Mouse (Mus musculus) embryo, embryonic 11.5 days (tissue): ENCODE results near the gene Gm20425.

Source experiments
- DNase-seq: peaks from one replicate; pipeline ENCODE4 v3.0.0-alpha.2; 2012; ENCODE audit warnings: low read depth, low spot score

Gm20425 gene

GRCm38 (mm10) chr9:103225464-103225863 lies 4.6 kb downstream of the Gm20425 start:
- DNase-seq = no peak

DNA sequence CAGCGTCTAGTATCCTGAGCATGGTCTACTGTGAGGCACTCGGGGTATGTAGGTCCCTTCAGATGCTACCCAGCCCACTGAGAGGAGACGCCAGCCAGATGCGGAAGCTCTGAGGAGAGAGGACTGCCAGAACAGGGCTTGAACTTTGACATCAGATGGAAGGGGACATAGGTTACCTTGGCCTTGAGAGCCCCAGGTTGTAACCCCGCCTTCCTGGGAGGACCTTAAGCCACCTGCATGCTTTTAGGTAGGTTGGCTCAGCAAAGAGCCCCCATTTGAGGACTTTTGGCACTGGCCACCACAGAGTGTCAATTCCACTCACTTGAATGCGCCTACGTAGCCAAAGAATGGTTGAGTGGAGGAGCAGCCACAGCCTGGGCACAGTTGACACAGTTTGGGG lies 5.4 kb downstream of the Gm20425 start:
- DNase-seq = no peak

DNA sequence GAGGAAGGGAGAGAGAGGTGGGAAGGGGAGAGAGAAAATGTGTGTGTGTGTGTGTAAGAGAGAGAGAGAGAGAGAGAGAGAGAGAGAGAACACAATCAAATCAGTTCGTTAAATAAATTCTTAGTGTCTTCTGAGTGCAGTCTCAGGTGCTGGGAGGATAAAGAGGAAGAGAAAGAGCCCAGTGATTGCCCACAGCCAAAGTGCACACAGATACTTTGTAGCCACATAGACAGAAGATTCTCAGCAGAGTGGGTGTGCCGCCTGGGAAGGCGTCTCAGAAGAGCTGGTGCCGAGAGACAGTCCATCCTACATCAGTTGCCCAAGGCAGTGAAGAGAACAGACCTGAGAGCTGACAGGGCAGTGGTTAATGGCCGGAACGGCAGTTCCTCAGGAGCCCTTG lies 15.8 kb downstream of the Gm20425 start:
- DNase-seq = no peak

DNA sequence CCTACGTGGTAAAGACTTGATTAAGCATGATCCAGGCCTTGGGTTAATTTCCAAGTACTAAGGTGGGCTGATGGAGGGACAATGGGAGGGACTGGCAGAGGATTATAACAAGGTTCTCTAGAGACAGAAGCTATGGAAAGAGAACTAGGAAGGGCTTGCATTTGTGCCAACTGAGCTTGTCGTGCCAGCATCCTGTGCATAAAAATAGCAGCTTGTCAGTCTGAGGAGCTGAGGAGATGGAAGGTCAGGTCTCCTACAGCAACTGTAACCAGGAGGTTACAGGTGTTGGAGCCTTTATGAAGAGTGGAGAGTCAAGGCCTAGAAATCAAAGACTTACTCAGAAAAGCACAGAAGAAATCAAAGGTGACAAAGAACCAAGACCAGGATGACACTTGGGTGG lies 16.5 kb downstream of the Gm20425 start:
- no peak for DNase-seq

DNA sequence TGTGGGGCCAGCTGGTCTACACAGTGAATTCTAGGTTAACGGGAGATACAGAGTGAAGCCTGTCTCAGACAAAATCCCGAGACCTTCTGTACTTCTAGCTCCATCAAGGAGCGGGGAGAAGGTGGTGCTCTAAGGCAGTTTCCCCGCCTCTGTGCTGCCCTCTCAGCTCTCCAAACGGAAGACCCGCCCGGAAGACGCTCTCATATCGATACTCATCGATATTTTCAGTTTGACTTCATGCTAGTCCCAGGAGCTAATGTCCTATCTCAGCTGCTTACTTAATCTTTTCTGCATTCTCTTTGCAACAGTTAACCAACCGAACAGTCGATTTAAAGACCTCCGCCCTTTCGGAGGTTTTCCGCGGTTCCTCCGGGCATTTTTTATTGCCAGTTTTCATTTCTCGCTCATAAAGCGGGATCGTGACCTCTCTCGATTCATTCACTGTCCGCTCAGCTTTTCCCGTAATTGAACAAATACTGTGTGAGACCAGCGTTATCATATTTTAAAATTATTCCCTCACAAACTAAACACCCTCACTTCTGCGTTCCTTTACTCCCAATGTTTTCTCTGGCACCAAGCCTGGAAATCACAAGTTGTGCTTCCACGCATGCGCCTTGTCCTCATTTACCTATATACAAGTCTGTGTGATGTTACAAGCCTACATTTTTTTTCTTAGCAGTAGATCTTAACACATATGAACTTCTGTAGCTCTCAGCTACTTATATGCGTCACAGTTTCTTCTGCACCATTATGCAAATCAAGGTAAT lies 17.3 kb downstream of the Gm20425 start:
- DNase-seq = no peak

DNA sequence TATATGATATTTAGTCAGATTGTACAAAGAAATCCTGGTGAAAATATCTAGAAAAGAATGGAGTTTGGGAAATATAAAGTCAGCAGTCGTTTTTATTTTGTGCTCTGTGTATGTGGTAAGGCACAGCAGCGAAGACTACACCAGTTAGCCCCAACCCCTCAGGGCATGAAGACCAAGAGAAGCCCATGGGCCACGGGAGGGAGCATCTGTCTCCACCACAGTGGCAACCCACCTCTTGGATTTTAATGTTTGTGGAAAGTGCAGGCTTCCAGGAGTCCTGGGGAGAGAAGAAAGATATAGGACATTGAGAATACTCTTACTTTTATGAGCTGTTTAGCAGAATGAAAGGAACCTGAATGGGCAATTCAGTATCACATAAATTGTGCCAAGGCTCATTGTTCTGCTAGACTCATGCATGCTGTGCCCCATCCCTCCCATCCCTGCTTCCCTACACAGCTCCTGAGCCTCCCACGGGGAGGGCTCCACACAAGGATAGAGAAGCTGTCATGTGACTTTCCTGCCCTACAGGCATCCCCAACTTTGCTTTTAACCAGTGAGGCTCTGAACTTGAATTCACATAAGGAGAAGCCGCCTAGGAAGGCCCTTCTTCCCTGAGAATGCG lies 21.2 kb downstream of the Gm20425 start:
- no peak for DNase-seq

GRCm38 (mm10) chr9:103207846-103208245 lies 22.3 kb downstream of the Gm20425 start:
- DNase-seq = peak; percentile 68

GRCm38 (mm10) chr9:103205786-103206185 lies 24.3 kb downstream of the Gm20425 start:
- DNase-seq = no peak

DNA sequence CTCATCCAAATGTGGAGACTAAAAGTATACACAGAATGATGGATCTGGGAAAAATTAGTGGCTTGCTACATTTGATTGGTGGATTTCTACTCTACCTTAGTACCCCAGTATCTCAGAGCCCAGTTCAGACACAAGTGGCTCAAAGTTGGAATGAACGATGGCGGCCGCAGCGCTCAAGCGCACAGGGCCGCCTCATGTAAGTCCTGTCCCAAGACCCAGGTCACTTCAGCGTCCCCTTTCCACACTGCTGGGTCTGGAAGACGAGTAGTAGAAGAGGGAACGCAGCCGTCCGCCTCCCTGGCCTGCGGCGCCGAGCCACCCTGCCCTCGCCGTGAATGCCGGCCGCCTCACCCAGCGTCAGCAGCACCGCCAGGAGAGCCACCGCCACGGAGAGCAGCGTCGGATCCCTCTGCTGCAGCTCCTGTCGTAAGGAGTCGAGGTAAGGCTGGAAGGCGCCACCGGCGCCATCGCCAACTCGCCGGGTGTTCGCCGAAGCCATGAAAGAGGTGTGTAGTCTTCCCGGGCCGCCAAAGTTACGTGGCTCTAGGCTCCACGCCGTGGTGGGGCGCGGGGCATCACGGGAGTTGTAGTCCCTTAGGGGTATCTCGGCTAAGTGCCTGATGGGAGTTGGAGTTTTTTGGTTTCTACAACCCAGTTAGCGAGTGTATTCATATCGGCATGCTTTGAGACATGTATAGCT lies 28.4 kb downstream of the Gm20425 start, which contains the start of gene Srprb:
Gene Srprb (minus strand): TSS at position 577 of the 700 bp plus-strand sequence.
- DNase-seq = peak; percentile 83

GRCm38 (mm10) chr9:103188416-103188815 lies 41.7 kb downstream of the Gm20425 start:
- DNase-seq = no peak

DNA sequence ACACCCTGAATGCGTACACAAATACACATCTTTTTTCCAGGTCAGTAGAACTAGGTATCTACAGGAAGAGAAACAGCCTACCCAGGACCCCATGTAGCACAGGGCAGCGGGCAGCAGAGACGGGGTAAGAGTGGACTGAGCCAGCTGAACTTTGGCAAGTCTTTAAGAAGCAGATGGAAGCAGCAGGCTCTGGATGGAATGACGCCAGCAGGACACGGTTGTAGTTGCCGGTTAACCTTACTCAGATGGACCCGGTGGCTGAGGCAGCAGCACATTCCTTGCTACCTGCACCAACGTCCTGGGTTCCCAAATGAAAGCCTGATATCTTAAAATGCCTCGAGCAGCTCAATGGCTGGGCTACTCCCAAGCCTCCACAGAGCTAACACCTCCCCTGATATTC lies 43.4 kb downstream of the Gm20425 start:
- no peak for DNase-seq

DNA sequence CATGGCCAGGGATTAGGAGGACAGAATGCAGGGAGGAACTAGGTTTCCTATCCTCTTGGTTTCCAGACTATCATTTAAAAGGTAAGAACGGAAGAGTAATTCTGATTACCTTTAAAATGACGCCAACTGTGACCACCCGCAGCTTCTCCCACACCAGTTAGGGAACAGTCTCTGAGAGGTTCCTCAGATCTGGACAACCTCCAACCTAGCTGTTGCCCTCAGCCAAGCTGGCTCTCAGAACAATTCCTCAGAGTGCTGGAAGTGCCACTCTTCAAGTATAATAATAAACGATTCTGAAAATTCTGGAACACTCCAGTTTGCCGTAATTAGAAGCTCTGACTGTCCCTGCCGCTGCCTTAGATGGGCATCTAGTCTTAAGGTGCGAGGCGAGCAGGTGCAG lies 44.2 kb downstream of the Gm20425 start:
- DNase-seq = no peak

- DNase-seq = no peak
Observed at GRCm38 (mm10) chr9:103184855-103185254, 45.3 kb downstream of the Gm20425 start.

- no peak for DNase-seq
Observed at GRCm38 (mm10) chr9:103181886-103182285, 48.2 kb downstream of the Gm20425 start.

- DNase-seq = peak; percentile 75
Observed at GRCm38 (mm10) chr9:103180807-103181565, 49.1 kb downstream of the Gm20425 start.

DNA sequence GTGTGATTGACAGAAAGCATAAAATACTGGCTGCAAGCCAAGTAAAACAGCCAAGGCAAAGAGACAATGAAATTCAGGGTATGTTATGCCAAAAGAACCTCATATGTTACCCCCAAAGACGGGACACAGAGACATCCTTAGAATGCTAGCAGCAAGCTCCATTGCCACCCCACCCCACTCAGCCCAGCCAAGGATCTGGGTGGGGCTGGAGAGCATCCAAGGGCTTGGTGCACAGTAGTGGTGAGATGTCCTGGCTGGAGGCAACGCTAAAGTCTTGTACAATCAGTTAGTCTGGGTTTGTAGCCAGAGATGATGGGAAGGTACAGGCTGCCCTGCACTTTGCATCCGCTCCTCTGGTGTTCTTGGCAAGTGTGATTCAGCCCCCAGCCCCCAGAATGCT lies 49.8 kb downstream of the Gm20425 start:
- no peak for DNase-seq

DNA sequence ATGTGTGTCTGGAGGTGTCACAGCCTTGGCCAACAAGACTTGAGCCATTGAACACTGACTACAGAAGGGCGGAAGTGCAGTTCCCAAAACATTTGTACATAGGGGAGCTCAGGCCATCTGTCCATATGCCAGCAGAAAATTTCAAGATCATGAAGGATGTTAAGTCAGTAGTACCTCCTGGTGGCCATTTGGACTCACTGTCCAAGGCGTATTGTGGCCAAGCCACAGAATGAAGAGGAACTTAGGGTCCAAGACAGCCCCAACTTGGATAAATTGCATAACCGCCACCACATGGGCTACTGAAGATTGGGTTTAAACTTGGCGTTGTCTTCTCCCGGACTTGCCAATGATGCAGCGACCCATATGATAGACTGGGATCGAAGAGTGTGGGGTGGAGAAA lies 54.4 kb downstream of the Gm20425 start:
- DNase-seq = no peak

DNA sequence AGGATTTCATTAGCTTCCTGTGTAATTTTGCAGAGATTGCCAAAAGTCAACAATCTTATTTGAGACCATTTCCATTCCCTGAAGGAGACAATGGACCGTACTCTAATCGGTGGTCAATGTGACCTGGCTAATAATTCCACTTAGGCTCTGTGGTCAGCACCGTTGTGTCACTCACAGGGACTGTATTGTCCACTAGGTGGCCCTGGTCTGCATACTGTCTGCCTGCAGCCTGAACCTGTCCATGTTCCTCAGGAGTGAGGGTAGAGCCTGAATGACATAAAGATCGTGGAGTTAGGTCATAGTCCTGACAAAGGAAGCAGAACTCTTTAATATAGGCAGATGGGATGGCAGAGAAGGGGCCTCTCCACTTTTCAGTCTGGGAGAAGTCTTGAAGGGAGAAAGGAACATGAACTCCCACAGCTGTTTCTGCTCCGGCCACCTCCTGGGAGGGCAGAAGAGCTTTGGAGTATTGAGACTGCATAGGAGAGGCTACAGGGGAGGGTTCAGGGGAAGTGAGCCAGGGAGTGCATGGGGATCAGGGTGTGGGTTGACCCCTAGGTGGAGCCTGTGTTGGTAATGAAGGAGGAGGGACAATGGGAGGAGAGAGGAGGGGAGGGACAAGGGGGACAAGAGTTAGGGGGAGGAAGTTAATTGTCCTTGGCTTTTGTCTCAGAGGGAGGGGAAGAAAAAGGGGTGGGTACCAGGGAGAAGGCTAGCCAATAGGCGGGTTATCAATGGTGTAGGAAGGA lies 55.2 kb downstream of the Gm20425 start:
- DNase-seq = no peak

GRCm38 (mm10) chr9:103168771-103169170 lies 61.3 kb downstream of the Gm20425 start:
- no peak for DNase-seq

- no peak for DNase-seq
Observed at GRCm38 (mm10) chr9:103168046-103168445, 62.1 kb downstream of the Gm20425 start.

- no peak for DNase-seq
Observed at GRCm38 (mm10) chr9:103163806-103164205, 66.3 kb downstream of the Gm20425 start.
